Mouse (Mus musculus): ENCODE data around the gene Rprd2. TPM values are rescaled to one million over a fixed set of nuclear protein-coding genes. Genes with fewer than 3 reads are reported as not detected.
"Not testable (repeated sequence)": the region's sequence is repeated elsewhere in the genome, so short reads cannot be mapped to it uniquely, and the experiment has no call there.

The Rprd2 gene
- polyA plus RNA-seq, 1 experiment from 2014 or later: 22.4 TPM

DNA sequence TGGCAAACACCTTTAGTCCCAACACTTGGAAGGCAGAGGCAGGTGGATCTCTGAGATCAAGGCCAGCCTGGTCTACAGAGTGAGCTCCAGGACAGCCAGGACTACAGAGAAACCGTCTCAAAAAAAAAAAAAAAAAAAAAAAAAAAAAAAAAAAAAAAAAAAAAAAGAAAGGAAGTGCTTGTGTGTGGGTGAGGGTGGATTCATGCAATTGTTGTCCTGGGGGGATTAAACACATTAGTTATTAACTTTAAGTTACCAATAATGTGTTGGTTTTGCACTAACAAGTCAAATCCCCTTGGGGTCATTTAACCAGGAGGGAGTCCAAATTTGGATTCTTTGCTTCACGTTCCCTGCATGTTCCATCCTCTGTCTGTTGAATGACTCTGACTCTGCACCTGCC, 7.6 kb upstream of the Rprd2 start:
- Histone ChIP-seq H3K9ac (ENCODE audit: low read length) (no peak overlapping the region), H3K9me3 (ENCODE audit: control insufficient read depth, low read length) (no peaks in the 10 kb centered on the region), H3K4me3 (ENCODE audit: low read depth, low read length) (no peak overlapping the region), H3K36me3 (ENCODE audit: control insufficient read depth, insufficient read depth, low read length) (peaks cover 11% of the 10 kb centered on the region; the same call in 1 of the 2 replicates), H3K27ac (ENCODE audit: low read depth, low read length) (no peak overlapping the region), H3K4me1 (ENCODE audit: control insufficient read depth, insufficient read depth, low read length) (no peaks in the 10 kb centered on the region), H3K27me3 (ENCODE audit: control insufficient read depth, insufficient read depth, low read length) (no peaks in the 10 kb centered on the region), H3K4me2 (no peak overlapping the region)
- DNase-seq (ENCODE audit: low spot score, missing footprints): no peak
- no peak for ATAC-seq (ENCODE audit: low FRiP score)
- WGBS: 73% methylated on average over 2 of the region's 2 CpGs

DNA sequence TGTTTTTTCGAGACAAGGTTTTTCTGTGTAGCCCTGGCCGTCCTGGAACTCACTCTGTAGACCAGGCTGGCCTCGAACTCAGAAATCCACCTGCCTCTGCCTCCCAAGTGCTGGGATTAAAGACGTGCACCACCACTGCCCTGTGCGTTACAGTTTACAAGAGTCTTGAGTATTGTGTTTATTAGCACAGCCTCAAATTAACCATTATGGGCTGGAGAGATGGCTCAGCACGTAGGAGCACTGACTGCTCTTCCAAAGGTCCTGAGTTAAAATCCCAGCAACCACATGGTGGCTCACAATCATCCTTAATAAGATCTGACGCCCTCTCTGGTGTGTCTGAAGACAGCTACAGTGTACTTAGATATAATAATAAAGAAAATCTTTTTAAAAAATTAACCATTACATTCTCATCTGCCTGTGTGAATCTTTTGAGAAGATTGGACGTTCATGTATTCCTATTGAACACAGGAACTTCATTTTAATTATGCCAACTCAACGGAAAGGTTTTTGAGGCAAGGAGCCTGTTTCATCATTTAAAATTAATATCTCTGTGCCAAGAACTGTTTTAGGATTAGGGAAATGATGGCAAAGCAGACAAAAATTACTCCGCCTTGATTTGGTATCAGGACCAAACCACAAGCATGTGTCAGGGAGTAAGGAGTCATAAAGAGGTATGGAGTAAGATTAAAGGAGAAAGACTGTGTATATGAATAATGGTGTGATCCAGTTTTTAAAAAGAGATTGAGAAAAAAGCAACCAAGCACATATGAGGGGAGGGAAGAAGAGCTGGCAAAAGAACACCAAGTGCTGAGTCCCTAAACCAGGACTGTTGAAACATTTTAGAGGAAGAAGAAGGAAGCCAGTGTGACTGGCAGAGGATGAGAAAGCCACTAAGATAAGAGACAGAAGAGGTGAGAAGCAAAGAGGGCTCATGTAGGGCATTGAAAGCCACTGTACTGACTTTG, 1.7 kb upstream of the Rprd2 start:
- Histone ChIP-seq H3K36me3 (ENCODE audit: control insufficient read depth, insufficient read depth, low read length) (no peaks in the 10 kb centered on the region), H3K4me1 (ENCODE audit: control insufficient read depth, insufficient read depth, low read length) (peaks cover 7% of the 10 kb centered on the region), H3K27ac (ENCODE audit: low read depth, low read length) (peak overlapping the region; percentile 93), H3K9ac (ENCODE audit: low read length) (peak overlapping the region; percentile 98), H3K27me3 (ENCODE audit: control insufficient read depth, insufficient read depth, low read length) (no peaks in the 10 kb centered on the region), H3K4me3 (ENCODE audit: low read depth, low read length) (peak overlapping the region; percentile 84), H3K9me3 (ENCODE audit: control insufficient read depth, low read length) (no peaks in the 10 kb centered on the region), H3K4me2 (peak overlapping the region; percentile 51)
- DNase-seq (ENCODE audit: low spot score, missing footprints) (no peak), ATAC-seq (ENCODE audit: low FRiP score) (peak; percentile 1; the same call in 1 of the 2 replicates)
- 49% methylated on average over 10 of the region's 10 CpGs for WGBS

DNA sequence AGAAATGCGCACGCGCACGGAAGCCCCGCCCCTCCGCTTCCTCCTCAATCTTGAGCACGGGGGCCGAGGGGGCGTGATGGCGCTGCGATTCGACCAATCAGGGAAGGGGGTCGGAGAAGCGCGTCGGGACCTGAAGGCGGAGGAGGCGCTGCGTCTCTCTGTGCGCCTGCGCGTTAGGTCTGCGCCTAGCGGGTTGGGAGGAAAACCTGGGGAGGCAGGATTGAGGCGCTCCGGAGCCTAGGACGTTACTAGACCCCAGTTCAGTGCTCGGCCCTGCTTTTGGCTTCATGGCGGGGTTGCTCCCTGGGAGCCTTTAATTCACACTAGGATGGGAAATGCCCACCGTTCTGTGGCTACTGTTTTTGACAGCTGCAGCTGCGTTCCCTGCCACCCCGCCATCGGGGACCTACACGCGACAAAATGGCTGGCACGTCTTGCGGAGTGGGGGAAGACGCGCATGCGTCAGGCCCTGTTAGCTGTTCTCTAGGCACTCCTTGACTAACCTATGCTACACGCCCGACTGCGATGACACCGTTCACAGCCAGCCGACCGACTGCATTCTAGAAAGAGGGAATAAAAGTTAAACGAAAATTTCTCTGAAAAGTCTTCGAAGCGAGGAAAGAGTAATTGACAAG, 805 bp upstream of the Rprd2 start:
- Histone ChIP-seq H3K27me3 (ENCODE audit: control insufficient read depth, insufficient read depth, low read length) (no peaks in the 10 kb centered on the region), H3K4me3 (ENCODE audit: low read depth, low read length) (peak overlapping the region; percentile 84), H3K4me2 (peak overlapping the region; percentile 51), H3K4me1 (ENCODE audit: control insufficient read depth, insufficient read depth, low read length) (peaks cover 7% of the 10 kb centered on the region), H3K36me3 (ENCODE audit: control insufficient read depth, insufficient read depth, low read length) (no peaks in the 10 kb centered on the region), H3K9ac (ENCODE audit: low read length) (peak overlapping the region; percentile 98), H3K9me3 (ENCODE audit: control insufficient read depth, low read length) (no peaks in the 10 kb centered on the region), H3K27ac (ENCODE audit: low read depth, low read length) (peak overlapping the region; percentile 99)
- DNase-seq (ENCODE audit: low spot score, missing footprints) (peak; percentile 100), ATAC-seq (ENCODE audit: low FRiP score) (peak; percentile 96)
- under 1% methylated on average over 49 of the region's 49 CpGs for WGBS

DNA sequence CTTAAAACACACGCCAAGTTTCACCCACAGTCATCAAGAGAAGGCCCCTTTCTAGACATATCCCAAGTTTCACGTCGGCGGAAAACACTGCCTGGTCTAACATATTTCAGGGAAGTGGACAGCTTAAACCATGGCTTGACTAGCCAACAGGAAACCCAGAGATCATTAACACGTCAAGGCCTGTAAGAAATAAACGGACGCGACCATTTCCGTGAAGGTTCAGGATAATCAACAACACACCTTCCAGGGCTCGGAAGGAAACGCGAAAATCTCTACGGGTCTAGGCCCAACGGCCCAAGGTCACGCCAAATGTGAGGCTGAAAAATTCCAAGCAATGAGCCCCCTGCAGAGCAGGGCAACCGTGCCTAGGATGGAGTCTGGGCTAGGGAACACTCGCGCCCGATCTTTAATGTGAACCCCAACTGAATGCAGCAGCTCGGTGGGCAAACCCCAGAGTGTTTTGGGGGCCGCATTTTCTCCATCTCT, 594 bp downstream of the Rprd2 start:
- under 1% methylated on average over 21 of the region's 21 CpGs for WGBS
- H3K4me1 ChIP-seq (ENCODE audit: control insufficient read depth, insufficient read depth, low read length): peaks cover 7% of the 10 kb centered on the region
- peak overlapping the region; percentile 57 for H3K4me2 ChIP-seq
- no peaks in the 10 kb centered on the region for H3K9me3 ChIP-seq (ENCODE audit: control insufficient read depth, low read length)
- no peaks in the 10 kb centered on the region for H3K36me3 ChIP-seq (ENCODE audit: control insufficient read depth, insufficient read depth, low read length)
- peak overlapping the region; percentile 99 for H3K27ac ChIP-seq (ENCODE audit: low read depth, low read length)
- H3K27me3 ChIP-seq (ENCODE audit: control insufficient read depth, insufficient read depth, low read length): no peaks in the 10 kb centered on the region
- peak; percentile 98 for DNase-seq (ENCODE audit: low spot score, missing footprints)
- ATAC-seq (ENCODE audit: low FRiP score): peak; percentile 12
- H3K9ac ChIP-seq (ENCODE audit: low read length): peak overlapping the region; percentile 98
- H3K4me3 ChIP-seq (ENCODE audit: low read depth, low read length): peak overlapping the region; percentile 84

DNA sequence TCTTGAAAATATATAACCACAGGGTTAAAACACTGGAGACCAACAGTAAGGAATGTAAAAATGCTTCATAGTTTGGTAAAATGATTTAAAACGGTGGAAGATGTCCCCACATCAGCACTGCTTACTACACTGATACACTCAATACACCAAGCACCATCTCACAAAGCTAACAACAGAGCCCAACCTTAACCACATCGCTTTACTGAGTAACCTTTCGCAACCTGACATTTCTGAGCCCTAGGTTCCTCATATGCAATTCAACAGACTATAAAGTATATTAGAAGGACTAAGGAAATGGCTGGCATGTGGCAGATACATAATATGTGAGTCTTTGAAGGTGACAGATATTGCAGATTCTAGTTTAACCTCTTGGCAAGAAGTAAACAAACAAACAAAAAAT, 2.0 kb downstream of the Rprd2 start:
- Histone ChIP-seq H3K36me3 (ENCODE audit: control insufficient read depth, insufficient read depth, low read length) (no peaks in the 10 kb centered on the region), H3K4me3 (ENCODE audit: low read depth, low read length) (no peak overlapping the region), H3K27me3 (ENCODE audit: control insufficient read depth, insufficient read depth, low read length) (no peaks in the 10 kb centered on the region), H3K27ac (ENCODE audit: low read depth, low read length) (no peak overlapping the region), H3K4me1 (ENCODE audit: control insufficient read depth, insufficient read depth, low read length) (peaks cover 7% of the 10 kb centered on the region), H3K4me2 (peak overlapping the region; percentile 28; the same call in 1 of the 2 replicates), H3K9me3 (ENCODE audit: control insufficient read depth, low read length) (no peaks in the 10 kb centered on the region), H3K9ac (ENCODE audit: low read length) (no peak overlapping the region)
- ATAC-seq (ENCODE audit: low FRiP score) (no peak), DNase-seq (ENCODE audit: low spot score, missing footprints) (no peak)
- 94% methylated on average over 3 of the region's 3 CpGs for WGBS

DNA sequence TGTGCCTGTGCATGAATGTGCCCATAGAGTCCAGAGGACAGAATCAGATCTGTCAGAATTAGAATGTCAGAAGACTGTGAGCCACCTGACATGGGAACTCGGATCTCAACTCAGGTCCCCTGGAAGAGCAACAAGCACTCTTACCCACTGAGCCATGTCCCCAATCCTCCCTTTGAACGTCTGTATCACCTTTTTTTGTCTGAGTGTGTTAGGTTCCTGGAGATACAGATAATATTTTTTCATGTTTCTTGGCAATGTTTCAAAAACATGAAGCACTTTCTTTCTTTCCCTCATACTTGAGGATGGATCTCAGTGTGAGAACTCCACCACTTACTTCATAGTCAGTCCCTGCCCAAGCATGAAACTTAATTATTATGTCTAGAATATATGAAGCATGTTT, 10.3 kb downstream of the Rprd2 start:
- peaks cover 2% of the 10 kb centered on the region; the same call in 1 of the 2 replicates for H3K36me3 ChIP-seq (ENCODE audit: control insufficient read depth, insufficient read depth, low read length)
- 77% methylated on average over 2 of the region's 2 CpGs for WGBS

DNA sequence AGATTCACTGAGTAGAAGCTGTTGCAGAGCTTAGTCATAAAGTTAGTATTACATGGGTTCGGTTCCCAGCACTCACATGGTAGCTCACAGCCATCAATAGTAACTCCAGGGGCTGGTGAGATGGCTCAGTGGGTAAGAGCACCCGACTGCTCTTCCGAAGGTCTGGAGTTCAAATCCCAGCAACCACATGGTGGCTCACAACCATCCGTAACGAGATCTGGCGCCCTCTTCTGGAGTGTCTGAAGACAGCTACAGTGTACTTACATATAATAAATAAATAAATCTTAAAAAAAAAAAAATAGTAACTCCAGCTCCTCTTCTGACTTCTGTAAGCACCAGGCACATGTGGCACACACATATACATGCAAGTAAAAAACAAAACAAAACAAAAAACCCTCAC, 11.0 kb downstream of the Rprd2 start:
- not testable (repeated sequence) for H3K4me2 ChIP-seq; DNase-seq (ENCODE audit: low spot score, missing footprints); H3K4me1 ChIP-seq (ENCODE audit: control insufficient read depth, insufficient read depth, low read length); H3K36me3 ChIP-seq (ENCODE audit: control insufficient read depth, insufficient read depth, low read length); H3K27me3 ChIP-seq (ENCODE audit: control insufficient read depth, insufficient read depth, low read length); ATAC-seq (ENCODE audit: low FRiP score); H3K9me3 ChIP-seq (ENCODE audit: control insufficient read depth, low read length); H3K9ac ChIP-seq (ENCODE audit: low read length); H3K27ac ChIP-seq (ENCODE audit: low read depth, low read length); H3K4me3 ChIP-seq (ENCODE audit: low read depth, low read length)
- 97% methylated on average over 3 of the region's 6 CpGs for WGBS

More for the DNA sequence above, 10.3 kb downstream of the Rprd2 start:
- H3K9ac ChIP-seq (ENCODE audit: low read length): no peak overlapping the region
- ATAC-seq (ENCODE audit: low FRiP score) (no peak), DNase-seq (ENCODE audit: low spot score, missing footprints) (no peak)
- H3K4me3 ChIP-seq (ENCODE audit: low read depth, low read length): no peak overlapping the region
- H3K4me2 ChIP-seq: no peak overlapping the region
- no peaks in the 10 kb centered on the region for H3K4me1 ChIP-seq (ENCODE audit: control insufficient read depth, insufficient read depth, low read length)
- no peaks in the 10 kb centered on the region for H3K27me3 ChIP-seq (ENCODE audit: control insufficient read depth, insufficient read depth, low read length)
- H3K27ac ChIP-seq (ENCODE audit: low read depth, low read length): no peak overlapping the region
- H3K9me3 ChIP-seq (ENCODE audit: control insufficient read depth, low read length): no peaks in the 10 kb centered on the region

DNA sequence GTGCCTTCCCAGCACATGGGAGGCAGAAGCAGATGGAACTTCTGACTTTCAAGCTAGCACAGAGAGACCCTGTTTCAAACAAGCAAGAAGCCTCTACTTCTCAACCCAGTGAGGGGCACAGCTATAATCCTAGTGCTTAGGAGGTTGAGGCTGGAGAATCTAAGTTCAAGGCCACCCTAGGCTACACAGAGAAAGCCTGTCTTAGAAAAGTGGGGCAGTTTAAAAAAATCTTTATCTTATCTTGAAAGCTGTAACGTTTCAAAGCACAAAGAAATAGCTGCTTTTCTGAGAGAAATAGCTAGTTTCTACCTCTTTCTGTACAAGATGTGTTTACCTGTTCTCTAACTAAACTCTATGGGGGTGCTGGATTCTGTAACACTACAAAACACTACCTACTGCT, 12.0 kb downstream of the Rprd2 start:
- peaks cover 5% of the 10 kb centered on the region; the same call in 1 of the 2 replicates for H3K36me3 ChIP-seq (ENCODE audit: control insufficient read depth, insufficient read depth, low read length)
- 81% methylated on average over 1 of the region's 1 CpGs for WGBS
- no peak for ATAC-seq (ENCODE audit: low FRiP score)
- DNase-seq (ENCODE audit: low spot score, missing footprints): peak; percentile 74
- no peak overlapping the region for H3K4me3 ChIP-seq (ENCODE audit: low read depth, low read length)
- no peaks in the 10 kb centered on the region for H3K4me1 ChIP-seq (ENCODE audit: control insufficient read depth, insufficient read depth, low read length)
- H3K9me3 ChIP-seq (ENCODE audit: control insufficient read depth, low read length): no peaks in the 10 kb centered on the region
- no peak overlapping the region for H3K9ac ChIP-seq (ENCODE audit: low read length)
- no peak overlapping the region for H3K4me2 ChIP-seq
- H3K27ac ChIP-seq (ENCODE audit: low read depth, low read length): no peak overlapping the region
- no peaks in the 10 kb centered on the region for H3K27me3 ChIP-seq (ENCODE audit: control insufficient read depth, insufficient read depth, low read length)

DNA sequence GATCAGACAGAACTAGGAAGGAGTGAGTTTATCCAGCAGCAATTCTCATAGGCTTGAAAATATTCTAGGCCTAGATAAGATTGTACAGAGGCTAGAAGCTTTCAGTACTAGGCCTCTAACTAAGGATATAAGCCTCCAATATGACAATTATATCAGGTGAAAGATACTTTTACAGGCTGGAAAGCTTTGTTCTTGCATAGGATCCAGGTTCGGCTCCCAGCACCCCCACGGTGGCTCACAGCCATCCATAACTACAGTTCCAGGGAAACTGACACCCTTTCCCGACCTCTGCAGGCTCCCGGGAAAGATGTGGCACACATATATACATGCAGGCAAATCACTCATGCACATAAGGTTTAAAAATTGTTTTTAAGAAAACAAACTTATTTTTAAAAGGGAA, 14.8 kb downstream of the Rprd2 start:
- WGBS: 95% methylated on average over 4 of the region's 4 CpGs
- Histone ChIP-seq H3K9me3 (ENCODE audit: control insufficient read depth, low read length) (no peaks in the 10 kb centered on the region), H3K27me3 (ENCODE audit: control insufficient read depth, insufficient read depth, low read length) (no peaks in the 10 kb centered on the region), H3K4me2 (no peak overlapping the region), H3K9ac (ENCODE audit: low read length) (no peak overlapping the region), H3K27ac (ENCODE audit: low read depth, low read length) (no peak overlapping the region), H3K36me3 (ENCODE audit: control insufficient read depth, insufficient read depth, low read length) (peaks cover 5% of the 10 kb centered on the region; the same call in 1 of the 2 replicates), H3K4me1 (ENCODE audit: control insufficient read depth, insufficient read depth, low read length) (no peaks in the 10 kb centered on the region), H3K4me3 (ENCODE audit: low read depth, low read length) (no peak overlapping the region)
- ATAC-seq (ENCODE audit: low FRiP score) (no peak), DNase-seq (ENCODE audit: low spot score, missing footprints) (peak; percentile 61)

Measured in midbrain, embryonic 11.5 days (tissue).